Mouse (Mus musculus) right cerebral cortex, postnatal 14 days (tissue): ENCODE measurements around the gene Cct2.
A peak's percentile ranks its signal among the peaks of the same experiment; 100 is the strongest.

Experiments
- DNase-seq: peaks from one replicate; pipeline ENCODE4 v3.0.0; 2022

Gene Cct2

DNA sequence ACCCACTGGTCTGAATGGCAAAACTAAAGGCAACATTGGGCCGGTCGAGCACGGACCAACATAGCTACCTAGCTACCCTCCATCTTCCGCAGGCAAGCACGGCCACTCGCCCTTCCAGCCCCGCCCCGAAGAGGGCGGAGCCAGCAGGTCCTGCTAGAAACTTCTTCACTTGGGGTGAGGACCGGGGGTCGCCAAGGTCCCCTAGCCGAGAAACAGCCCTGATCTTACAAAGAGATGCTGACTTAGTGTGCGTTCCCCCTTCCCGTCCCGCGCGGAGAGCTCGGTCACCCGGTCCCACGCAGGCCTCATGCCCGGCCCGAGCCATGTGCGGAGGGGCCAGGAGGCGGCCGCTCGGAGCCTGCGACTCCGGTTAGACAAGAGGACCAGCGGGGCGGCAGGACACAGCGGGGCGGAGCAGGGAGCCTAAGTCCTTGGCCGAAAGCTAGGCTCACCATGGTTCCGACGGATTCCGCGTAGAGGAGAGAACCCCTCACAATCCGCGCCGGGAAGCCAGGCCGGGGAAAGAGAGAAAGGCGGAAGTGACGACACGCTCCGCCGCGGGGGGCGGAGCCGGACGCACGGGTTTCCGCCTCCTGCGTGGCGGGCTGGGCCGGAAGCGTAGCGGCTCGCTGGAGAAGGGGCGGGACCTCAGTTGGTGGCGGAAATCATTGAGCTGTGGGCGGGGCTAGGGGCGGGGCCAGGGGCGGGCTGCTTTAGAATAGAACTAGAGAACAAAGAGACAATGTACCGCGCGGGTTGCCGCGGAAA is at the start of gene Cct2:
TSS of gene Cct2 (minus strand) at position 561 of the 768 bp plus-strand sequence.
- peak; percentile 92 for DNase-seq

GRCm38 (mm10) chr10:117112545-117112944 is 48.9 kb upstream of the Cct2 start:
- no peak for DNase-seq

GRCm38 (mm10) chr10:117111455-117111854 is 47.8 kb upstream of the Cct2 start:
- DNase-seq, result no peak

GRCm38 (mm10) chr10:117110271-117110670 is 46.7 kb upstream of the Cct2 start:
- no peak for DNase-seq

DNA sequence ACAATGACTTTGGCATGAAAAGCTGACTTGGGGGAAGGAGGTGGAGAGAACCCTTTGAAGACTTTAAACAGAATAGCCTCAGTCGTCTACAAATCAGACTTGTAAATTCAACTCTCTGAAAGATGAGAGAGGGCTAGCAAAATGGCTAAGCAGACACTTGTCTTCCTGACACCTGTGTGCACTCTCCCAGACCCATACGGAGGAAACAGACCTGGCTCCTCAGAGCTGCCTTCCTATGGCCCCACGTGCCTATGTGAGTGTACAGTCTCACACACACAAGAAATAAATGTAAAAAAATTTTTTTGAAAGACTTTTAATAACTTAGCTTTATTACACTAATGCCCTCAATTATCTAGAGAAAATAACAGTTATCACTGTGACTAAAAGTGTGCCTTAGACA is 43.1 kb upstream of the Cct2 start:
- no peak for DNase-seq

DNA sequence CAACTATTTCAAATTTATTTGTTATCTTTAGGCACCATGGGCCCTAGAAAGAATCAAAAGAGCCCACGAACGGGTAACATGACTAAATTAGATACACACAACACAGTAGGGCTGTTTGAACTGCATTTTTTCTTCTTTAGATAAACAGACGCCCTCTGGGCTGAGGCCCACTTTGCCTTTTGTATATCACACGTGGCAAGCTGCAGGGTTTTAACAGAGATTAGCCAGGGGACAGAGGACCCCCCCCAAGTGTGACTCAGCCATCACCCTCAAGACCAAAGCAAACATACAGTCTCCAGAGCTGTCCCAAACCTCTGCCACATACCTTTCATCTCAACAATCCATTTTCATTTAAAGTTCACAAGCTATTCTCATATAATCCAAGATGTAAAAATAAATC is 42.6 kb upstream of the Cct2 start:
- no peak for DNase-seq

- DNase-seq, result no peak
Measured at GRCm38 (mm10) chr10:117105015-117105414, 41.4 kb upstream of the Cct2 start.

GRCm38 (mm10) chr10:117103854-117104598 is 40.4 kb upstream of the Cct2 start:
- DNase-seq, result no peak

- DNase-seq, result no peak
Measured at GRCm38 (mm10) chr10:117100175-117100574, 36.6 kb upstream of the Cct2 start.

DNA sequence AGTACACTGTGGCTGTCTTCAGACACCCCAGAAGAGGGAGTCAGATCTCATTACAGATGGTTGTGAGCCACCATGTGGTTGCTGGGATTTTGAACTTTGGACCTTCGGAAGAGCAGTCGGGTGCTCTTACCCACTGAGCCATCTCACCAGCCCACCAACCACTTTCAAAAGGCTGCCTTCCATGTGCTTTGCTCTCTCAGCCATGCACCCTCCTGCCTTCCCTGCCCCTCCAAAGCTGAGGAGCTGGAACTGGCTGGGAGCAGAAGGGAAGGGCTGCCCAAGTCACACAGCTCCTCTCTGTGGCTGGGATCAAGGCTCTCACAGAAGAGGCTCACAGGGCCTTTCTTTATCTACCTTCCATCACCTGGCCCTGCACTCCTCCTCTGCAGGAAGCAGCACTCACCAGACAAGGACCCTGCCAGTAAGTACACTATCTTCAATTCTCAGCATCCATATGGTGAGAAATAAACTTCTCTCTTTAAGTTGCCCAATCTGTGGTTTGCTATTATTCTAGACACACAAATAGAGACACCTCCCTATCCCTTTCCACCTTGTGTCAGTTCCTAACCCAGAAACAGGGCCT is 33.6 kb upstream of the Cct2 start:
- DNase-seq, result no peak

DNA sequence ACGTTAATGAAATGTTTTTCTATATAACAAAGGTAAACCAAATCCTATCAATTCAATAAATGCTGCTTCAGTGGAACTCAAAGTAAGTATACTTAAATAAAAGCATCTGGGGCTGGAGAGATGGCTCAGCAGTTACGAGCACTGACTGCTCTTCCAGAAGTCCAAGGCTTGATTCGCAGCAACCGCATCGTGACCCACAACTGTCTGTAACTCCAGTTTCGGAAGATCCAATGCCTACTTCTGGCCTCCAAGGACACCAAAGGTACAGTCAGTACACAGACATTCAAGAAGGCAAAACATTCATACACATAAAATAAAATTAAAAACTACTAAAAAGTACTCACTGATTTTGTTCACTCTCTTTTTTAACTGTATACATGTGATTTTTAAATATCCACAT is 32.5 kb upstream of the Cct2 start:
- no peak for DNase-seq

DNA sequence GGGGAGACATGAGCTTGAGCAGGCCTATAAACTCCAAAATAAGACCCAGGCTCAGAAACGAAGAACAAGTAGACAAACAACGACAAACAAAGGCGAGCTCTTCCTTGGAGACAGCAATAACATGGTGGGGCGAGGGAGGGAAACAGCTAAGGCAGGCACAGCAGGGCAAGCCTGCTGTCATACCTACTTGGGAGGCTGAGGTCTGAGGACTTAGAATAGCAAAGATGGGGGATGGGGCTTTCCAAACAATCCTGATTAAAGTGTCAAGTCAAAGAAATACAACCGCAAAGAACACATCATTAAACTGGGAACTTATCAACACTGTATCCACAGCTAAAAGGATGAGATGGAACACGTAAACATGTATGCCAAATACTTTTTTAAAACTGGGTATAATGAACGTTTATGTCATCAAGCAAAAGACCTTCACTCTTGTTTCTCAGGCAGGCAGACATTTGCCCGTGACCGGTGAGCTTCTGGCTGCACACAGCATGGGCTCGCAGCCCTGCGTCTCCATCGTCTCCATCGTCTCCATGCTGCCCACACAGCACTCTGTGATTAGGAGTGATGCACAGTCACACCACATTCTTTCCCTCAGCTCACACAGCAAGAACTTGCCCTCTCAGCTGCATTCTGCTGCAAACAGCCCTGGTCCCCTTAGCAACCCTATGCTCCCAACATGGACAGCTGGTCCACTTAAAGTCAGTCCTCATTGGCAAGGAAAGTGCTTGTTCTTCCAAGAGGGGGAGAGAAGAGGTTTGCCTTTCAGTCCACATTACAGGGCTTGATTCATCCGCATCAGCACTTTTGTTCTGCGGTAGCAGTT is 31.1 kb upstream of the Cct2 start:
- no peak for DNase-seq

GRCm38 (mm10) chr10:117089628-117090027 is 26.0 kb upstream of the Cct2 start:
- no peak for DNase-seq

GRCm38 (mm10) chr10:117081914-117082359 is 18.3 kb upstream of the Cct2 start:
- DNase-seq, result no peak

- DNase-seq, result no peak
Measured at GRCm38 (mm10) chr10:117081326-117081725, 17.7 kb upstream of the Cct2 start.

- no peak for DNase-seq
Measured at GRCm38 (mm10) chr10:117078284-117078683, 14.7 kb upstream of the Cct2 start.

DNA sequence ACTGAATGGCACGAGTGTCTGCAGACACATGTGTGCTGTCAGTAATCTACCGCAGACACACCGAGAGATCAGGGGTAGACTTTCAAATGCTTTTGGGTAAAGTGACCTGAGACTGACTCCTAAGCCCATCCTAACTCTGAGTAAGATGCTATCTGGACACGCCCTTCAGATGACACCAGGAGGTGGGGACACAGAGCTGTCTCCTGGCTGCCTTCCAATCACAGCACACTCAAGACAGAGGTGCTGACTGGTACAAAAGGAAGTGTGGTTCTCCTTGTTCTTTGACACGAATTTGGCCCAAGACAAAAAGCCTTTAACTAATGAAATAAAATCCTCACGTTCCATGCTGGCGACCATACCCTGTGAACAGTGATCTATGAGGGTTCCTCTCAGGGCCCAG is 9.6 kb upstream of the Cct2 start:
- DNase-seq, result no peak

DNA sequence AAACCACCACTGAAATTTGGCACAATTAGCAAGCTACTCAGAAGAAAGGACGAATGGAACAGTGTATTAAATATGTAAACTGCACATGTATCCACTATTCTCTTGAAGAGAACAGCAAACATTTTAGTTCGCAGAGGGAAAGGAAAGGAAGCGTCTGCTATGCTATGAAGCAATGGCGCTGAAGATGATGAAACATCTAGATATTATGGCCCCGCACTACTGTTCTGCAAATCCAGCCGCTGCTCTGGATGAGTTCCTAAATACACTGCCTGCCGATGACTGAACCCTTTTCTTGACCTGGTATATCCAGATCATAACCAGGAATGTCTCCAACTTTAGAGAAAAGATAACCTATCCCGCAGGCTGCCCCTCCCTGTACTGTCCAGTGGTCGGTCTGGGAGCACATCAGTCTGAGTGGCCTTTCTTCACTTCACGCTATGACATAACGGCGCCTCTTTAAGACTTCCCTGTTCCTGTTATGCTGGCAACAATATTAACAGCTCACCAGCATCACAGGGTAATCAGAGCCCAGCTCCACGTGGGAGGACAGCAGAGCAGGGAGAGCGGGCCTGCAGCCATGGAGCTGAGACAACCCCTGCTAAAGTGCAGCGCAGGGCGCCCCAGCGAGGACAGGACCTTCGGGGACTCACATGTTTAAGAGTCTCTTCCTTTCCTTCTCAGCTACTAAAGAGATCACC is 8.7 kb upstream of the Cct2 start:
- DNase-seq, result no peak

DNA sequence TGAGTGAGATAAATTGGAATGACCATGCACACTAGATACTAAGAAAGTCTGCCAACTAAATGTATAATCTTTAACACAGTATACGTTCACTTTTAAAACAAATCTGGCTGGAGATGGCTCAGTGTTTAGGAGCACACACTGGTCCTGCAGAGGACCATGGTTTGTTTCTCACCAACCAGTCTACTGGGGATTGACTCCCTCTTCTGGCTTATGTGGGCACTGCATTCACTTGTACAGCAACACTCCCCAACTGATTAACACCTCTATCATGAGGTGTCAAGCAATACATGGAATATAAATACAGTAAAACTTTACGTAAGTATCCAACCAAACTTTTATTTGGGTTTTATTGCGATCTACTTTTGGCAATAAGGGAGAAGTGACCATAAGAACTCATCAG is 5.5 kb upstream of the Cct2 start:
- no peak for DNase-seq

DNA sequence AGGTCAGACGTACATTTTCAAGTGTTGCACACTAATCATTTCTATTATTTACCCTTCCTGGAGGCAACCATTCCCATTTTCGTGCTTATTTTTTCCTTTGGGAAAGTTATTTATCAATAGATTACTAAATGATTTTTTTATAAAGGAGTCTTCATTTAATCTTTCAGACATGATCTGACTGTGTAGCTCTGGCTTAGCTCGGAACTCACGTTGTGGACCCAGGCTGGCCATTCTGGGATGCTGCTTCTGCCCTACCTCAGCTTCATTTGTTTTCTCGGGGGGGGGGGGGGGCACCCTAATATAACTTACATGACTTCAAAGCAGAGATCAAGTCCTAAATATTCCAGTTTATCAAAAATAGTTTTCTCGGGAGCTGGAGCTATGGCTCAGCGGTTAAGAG is 462 bp upstream of the Cct2 start:
- DNase-seq, result no peak

- DNase-seq, result no peak
Measured at GRCm38 (mm10) chr10:117062894-117063253, 740 bp downstream of the Cct2 start.

DNA sequence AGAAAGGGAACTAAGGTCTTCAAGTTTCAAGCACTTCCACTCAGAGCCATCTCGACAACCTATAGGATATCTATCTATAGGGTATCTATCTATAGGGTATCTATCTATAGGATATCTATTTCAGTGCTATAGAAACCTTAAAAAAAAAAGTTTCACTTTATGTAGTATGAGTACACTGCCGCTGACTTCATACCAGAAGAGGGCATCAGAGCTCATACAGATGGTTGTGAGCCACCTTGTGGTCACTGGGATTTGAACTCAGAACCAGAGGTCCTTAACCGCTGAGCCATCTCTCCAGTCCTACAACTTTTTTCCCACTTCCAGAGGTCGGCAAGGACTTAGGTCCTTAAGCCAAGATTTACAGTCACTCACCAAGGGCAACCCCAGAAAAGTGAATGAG is 7.9 kb downstream of the Cct2 start:
- DNase-seq, result no peak
